Mouse (Mus musculus): ENCODE measurements around the gene Mtnr1a.
A peak's percentile ranks its signal among the peaks of the same experiment; 100 is the strongest.
"Not testable (repeated sequence)": the region's sequence is repeated elsewhere in the genome, so short reads cannot be mapped to it uniquely, and the experiment has no call there.

The Mtnr1a gene

DNA sequence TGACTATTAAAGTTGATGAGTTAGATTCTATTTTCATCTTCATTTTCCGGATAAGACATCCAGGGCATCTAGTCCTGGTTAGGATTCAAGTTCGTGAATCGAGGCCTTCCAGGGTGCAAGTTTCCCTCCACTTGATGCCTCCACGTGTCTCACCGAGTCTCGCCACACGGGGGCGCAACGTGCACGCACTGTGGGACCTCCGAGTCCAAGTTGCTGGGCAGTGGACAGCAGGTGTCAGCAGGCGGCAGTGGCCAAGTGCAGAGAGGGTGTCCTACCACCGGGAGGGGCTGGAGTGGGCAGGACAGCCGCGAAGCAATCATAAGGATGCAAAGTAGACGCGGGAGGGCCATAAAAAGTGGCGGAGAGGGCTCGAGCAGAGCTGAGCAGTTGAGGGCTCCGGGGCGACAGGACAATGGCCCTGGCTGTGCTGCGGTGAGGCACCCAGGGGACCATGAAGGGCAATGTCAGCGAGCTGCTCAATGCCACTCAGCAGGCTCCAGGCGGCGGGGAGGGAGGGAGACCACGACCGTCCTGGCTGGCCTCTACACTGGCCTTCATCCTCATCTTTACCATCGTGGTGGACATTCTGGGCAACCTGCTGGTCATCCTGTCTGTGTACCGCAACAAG, at the start of gene Mtnr1a:
TSS of gene Mtnr1a (plus strand) at position 379 of the 628 bp plus-strand sequence.
- DNase-seq = peak; percentile 95

DNA sequence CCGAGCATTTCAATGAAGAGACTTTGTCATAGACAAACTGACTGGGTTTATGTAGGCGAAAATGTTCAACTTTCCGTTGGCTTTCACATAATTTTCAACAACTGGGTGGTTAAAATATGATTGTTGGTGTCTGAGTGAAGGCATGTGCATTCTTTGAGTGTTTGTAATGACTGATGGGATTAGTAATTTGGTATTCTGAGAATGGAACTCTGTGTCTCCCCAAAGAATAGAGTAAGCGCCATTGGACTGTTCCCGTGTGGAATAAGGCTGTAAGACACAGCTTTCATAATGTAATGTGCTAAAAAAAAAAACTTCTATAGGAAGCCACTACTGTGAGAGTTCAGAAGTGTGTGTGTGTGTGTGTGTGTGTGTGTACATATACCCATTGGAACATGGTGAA, 49.7 kb upstream of the Mtnr1a start:
- DNase-seq = no peak

DNA sequence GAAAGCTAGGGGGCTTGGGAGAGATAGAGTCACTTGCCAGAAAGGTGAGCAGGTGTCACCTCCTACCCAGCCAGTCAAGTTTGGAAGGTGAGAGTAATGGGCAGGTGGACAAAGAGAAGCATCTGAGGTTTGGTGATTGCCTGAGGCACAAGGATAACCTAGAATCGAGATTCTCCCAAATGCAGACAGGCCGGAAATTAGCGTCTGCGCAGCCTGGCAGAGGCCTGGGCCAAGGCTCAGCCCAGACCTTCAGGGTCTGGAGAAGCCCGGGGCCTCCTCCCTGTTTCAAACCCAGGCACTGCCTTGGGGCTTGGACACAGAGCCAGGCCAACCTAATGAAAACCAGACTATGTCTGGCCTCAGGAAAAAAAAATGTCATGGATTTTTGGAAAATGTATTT, 47.8 kb upstream of the Mtnr1a start:
- no peak for DNase-seq

DNA sequence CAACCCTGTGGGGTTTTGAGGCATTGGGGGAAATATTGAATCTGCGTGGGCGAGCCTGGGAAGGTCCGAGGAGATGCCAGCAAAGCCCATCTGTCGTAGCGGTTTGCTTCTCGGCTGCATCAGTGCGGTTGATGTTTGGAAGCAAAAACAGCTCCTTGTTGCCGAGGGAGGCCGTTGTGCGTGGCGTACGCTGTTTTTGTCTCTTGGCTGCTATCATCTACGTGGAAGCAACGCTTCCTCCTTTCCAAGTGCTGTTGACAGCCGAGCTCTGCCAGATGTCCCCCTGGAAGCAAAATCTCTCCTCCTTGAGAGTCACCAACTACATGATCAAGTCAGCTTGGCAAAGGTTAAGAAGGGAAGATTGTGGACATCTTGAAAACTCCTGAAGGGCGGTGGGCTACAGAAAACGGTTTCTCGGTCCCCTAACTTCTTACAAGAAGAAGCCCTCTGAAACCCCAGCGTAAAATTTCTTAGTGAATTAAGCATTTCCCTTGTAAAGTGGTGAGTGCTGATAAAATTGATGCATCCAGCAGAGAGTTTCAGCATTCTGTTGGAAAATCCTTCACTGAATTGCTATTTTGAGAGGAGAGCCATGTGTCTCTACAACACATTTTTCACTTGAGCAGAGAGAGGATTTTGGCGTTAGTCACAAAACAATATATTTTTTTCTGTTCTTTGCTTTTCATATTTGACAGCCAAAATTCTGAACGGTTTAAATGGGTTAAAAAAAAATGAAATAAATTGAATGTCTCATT, 46.8 kb upstream of the Mtnr1a start:
- no peak for DNase-seq

DNA sequence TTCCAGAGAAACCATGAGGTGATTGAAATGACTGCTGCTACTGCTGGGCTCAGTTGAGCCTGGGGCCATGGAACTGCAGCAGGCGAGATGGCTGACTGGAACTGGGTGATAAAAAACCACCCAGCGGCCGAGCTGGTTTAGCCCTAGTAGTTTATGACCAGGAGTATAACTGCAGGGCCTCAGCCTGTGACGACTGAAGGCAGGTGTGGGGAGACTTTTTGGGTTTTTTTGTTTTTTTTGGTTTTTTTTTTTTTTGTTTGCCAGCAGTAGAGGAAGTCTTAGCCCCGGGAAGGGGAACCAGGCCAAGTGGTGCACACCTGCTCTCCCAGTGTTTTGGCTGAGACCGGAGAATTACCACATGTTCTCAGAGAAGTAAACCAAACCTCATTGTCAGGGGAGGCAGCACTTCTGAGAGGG, 40.8 kb upstream of the Mtnr1a start:
- no peak for DNase-seq

DNA sequence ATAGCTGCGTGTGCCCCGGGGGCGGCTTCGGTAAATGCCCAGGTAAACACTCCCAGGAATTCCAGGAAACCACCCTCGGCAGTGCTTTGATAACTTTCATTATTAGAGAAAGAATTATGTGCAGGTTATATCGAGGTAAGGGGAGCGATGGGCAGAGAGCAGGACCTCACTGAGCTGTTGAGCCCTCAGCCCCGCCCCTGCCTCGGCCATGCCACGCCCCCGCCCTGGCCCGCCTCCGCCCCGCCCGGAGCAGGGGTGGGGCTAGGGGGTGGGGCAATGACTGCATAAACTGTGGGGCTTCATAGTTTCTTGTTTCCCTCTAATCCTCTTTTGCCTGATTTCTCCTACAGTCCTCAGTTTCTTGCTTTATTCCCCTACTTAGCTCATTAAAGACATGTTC, 30.6 kb upstream of the Mtnr1a start:
- DNase-seq = no peak

DNA sequence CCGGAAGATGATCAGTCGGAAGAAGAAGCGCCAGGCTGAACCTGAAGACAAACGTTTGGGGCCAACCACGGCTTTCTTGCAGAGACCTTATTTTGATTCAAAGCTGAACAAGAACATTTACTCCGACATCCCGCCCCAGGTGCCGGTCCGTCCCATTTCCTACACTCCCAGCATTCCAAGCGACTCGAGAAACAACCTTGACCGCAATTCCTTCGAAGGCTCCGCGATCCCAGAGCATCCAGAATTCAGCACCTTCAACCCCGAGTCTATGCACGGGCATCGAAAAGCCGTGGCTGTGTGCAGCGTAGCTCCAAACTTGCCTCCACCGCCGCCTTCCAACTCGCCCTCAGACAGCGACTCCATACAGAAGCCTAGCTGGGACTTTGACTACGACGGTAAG, 24.8 kb upstream of the Mtnr1a start:
- DNase-seq = no peak

DNA sequence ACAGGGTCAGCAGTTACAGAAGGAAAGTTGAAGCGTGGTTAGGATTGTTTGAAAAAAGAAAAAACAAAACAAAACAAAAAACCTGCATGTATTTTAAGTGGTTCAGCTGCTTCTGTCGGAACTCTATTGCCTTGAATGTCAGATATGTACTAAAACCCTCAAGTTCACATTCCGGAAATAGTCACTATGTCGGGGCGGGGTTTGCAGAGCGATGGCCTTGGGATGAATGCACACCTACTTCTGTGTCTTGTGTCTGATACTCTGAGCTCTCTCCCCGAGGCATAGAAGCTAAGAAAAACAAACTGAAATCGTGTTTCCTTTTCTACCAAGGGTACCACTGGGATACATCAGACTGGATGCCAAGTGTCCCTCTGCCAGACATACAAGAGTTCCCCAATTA, 18.5 kb upstream of the Mtnr1a start:
- DNase-seq = no peak

DNA sequence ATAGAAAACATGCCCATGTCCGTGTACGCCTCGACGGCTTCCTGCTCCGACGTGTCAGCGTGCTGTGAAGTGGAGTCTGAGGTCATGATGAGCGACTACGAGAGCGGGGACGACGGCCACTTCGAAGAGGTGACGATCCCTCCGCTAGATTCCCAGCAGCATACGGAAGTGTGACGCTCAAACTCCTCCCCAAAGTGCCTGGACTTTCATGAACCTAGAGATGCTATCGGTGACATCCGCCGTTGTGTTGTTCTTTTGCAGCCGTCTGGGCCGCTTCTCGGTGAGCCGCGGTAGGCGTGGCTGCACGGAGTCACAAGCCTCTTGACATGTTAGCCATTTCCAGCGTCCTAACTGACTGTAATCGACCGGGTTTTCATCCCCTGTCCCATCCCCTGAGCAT, 17.7 kb upstream of the Mtnr1a start:
- DNase-seq = no peak

DNA sequence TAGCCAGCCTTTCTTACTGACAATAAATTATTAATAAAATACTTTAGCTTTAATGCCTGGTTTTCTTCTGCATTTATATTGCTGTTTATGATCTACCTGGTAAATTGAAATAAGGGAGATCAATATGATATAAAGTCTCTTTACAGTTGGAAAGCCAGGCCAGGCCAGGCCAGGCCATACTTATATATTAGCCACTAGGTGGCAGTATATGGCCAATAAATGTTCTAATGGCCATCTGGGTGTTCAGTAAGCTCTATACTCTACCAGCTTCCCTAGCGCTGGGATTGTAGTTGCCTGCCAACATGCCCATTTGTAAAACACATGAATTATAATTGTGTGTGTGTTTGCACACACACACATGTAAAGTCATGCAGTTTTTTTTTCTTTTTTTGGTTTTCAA, 16.7 kb upstream of the Mtnr1a start:
- DNase-seq = no peak

DNA sequence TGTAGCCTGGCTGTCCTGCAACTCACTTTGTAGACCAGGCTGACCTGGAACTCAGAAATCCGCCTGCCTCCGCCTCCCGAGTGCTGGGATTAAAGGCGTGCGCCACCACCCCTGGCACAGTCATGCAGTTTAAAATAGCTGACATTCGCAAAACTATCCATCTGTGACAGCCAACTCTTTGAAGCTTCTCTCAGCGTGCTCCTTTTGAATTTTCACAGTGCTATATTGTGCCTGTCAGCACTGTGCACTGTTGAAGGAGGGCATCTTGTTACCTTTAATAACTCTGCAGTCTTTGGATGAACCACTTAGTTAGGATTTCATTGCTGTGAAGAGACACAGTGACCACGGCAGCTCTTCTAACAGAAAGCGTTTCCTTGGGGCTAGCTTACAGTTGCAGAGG, 16.3 kb upstream of the Mtnr1a start:
- DNase-seq = no peak

DNA sequence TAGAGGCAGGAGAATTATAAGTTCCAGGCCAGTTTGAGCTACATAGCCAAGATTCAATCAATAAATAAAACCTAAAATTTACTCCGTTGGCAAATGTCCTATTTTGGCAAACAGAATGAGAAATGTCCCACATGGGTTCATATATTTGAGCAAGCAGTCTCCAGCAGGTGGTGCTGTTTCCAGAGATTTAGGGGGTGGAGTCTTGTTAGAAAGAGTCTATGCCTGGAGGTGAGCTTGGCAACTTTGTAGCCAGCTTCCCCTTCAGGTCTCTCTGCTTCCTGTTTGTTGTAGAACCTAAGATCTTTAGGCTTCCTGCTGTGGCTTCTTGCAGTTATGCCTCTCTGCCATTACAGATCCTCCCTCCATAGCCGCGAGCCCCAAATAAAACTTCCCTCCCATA, 13.4 kb upstream of the Mtnr1a start:
- DNase-seq = no peak

DNA sequence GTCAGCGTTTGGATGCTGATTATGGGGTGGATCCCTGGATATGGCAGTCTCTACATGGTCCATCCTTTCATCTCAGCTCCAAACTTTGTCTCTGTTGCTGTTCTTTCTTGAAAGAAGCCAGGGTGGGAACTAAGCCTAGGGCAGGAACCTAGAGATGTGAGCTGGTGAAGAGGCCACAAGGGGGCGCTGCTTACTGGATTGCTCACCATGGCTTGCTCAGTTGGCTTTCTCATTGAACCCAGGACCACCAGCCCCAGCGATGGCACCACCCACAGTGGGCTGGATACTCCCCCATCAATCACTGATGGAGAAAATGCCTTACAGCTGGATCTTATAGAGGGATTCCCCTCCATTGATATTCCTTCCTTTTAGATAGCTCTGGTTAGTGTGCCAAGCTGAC, 12.1 kb upstream of the Mtnr1a start:
- no peak for DNase-seq

DNA sequence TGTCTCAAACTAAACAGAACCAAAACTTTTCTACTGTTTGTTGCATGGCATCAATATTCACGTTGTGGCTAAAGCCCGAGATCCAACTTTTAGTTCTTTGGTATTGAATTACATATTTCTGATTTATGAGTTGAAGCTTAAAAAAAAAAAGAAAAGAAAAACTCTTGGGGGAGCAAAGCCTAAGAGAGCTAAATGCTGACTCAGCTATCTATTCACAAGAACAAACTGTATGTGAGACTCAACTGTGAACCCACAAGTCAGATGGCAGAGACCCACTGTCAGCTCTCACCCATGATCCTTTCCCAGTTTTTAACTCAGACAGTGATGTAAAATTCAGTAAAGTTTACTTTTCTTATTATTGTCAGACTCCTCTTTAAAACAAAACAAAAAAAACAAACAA, 8.9 kb upstream of the Mtnr1a start:
- DNase-seq = no peak

DNA sequence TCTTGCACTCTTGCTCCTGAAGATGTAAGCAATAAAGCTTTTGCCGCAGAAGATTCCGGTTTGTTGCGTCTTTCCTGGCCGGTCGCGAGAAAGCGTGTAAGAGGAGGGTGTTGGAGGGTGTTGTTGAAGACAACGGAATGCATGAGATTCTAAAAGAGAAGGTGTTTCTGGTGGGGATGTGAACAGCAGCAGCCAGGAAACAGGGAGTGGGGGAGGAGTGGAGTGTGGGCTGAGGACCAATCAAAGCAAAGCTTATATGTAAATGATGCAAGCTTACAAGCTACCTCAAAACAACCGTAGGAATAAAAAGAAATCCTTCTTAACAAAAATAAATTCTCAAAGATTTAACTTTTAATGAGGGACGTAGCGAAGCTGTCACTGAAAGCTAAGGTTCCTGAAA, 6.6 kb upstream of the Mtnr1a start:
- DNase-seq = no peak

DNA sequence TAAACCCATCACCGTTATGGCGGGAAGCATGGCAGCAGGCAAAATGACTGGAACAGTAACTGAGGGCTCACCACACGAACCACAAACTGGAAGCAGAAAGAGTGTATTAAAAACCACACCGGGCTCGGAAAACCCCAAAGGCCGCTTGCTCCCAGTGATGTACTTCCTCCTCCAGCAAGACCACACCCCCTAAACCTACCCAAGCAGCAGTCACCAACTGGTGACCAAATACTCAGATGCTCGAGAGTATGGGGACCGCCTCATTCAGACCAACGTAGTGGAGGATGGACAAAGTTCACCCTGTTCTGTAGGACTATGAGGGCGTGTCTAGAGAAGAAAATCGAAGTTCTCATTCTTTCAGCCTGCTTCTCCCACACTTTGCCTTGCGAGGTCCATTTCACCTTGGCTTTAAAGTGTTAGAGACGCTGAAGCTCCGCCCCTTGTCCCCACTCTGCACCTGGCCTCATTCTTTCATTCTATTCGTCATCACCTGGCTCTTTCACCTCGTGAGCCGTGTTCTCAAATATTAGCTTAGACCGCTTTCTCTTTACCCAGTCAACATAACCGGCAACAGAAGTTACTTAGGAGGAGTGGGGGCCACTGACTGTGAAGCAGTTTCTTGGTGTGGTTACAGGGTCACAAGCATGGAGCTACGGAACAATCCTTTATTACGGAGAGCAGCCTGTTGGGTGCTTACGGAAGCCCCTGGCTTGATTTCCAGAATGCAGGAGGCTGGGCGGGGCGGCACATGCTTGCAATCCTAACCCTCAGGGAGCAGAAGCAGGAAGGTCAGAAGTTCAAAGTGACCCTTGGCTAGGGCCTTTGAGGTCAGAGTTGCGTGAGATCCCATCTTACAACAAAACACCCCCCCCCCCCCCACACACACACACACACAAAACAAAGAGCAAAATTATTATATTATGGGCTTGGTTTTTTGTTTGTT, 5.7 kb upstream of the Mtnr1a start:
- no peak for DNase-seq

DNA sequence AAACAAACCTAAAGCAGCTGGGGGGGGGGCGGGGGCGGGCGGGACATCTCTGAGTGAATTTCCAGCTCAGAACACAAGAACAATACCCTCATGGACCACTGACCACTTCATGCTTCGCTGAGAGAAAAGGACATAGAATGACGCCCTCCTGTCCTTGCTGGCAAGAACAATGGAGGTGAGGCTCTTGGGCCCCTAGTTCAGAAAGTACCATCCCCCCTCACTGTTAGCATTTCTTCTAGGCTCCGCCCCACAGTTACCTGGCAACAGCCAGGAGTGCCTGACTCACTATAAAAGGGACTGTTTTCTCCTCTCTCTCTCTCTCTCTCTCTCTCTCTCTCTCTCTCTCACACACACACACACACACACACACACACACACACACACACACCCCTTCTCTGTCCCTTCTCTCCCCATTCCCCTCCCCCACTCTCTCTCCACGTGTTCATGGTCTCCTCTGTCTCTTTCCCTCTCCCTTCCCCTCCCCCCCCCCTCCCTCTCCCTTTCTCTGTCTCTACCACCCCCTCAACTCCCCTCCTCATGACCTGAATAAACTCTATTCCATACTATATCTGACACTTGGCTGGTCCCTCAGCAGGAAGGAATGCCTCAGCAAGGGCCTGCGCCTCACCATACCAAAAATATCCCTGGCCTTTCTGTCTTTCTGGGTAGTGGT, 4.6 kb upstream of the Mtnr1a start:
- DNase-seq = no peak

DNA sequence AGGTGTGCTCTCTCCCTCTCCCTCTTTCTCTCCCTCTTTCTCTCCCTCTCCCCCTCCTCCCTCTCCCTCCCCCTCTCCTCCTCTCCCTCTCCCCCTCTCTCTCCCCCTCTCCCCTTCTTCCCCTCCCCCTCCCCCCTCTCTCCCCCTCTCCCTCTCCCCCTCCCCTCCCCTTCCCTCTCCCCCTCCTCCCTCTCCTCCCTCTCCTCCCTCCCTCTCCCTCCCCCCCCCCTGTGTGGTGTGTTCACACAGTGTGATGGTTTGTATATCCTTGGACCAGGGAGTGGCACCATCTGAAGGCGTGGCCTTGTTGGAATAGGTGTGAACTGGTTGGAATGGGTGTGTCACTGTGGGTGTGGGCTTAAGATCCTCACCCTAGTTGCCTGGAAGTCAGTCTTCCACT, 3.5 kb upstream of the Mtnr1a start:
- DNase-seq = not testable (repeated sequence)

DNA sequence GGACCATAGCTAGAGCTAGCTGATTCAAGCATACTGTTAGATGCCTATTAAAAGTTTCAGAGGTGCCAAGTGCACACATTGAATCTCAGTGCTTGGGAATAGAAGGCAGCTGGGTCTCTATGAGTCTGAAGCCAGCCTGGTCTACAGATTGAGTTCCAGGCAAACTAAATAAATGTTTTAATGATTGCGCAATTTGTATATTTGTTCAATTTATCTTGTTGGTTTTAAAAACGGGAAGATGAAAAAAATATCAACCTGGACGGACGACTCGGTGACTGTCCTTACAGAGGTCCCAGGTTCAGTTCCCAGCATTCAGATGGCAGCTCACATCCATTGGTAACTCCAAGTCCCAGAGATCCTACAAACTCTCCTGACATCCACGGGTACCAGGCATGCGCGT, 2.0 kb downstream of the Mtnr1a start:
- DNase-seq = no peak

DNA sequence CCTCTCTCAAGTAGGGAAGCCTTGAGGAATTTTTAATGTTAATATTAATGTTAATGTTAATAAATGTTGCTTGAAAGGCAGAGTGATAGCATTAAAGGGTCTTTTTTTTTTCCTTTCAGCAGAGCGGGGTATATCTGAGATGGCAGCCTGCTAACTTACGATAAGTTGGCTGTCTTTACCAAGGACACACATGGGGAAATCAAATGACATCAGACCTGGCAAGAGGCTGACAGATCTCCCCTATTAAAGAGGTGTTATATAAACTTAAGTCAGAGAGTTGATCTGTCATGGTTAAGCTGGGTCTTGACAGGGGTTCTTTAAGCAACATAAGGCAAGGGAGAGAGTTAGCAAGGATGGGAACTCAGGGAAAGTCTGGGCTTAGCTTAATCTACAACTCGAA, 11.9 kb downstream of the Mtnr1a start:
- no peak for DNase-seq

DNA sequence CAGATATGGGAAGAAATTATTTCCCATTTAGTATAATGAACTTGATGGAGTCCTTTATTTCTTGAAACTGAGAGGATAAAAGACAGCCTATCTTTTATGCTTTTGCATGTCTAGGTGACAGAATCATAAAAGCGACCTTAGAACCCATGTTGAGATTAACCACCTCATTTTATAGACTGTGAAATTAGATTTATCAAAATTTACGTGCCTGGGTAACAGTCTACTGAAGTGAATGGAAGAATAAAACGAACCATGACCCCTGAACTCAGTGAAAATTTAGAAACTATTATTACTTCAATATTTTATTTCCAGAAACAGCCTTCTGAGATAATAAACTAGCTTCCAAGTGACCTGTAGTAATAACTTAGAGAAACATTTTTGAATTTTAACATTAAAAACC, 24.7 kb downstream of the Mtnr1a start:
- no peak for DNase-seq

DNA sequence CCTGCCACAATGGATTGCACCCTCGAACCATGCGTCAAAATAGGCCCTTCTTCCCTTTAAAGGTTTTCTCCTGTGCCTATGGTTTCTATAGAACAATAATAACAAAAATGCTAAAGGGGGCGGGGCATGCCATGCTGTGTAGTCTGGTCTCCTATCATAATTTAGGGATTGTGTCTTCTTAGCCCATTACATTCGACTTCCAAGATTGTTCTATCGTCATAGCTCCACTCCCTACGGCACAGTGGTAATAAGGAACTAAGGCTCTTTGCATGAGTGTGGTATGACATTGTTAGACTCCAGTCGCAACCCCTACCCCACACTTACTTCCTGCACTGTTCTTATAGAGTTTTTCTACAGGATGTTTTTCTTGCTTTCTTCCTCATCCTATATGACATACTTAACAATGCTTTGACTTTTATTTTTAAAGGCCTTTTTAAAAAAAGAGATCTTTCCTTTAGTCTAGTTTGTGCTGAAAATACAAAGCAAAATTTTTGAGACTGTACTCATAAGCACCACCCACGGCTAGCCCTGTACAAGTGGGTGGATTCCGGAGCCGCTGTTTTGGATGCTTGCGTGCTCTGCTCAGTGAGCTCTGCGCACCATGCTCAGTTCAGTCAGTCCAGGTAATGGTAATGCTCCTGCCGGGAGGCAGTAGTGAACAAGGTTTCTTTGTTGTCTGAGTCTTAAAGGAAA, 40.6 kb downstream of the Mtnr1a start:
- DNase-seq = no peak
